Mouse (Mus musculus): ENCODE measurements around the gene Gcg.

DNA sequence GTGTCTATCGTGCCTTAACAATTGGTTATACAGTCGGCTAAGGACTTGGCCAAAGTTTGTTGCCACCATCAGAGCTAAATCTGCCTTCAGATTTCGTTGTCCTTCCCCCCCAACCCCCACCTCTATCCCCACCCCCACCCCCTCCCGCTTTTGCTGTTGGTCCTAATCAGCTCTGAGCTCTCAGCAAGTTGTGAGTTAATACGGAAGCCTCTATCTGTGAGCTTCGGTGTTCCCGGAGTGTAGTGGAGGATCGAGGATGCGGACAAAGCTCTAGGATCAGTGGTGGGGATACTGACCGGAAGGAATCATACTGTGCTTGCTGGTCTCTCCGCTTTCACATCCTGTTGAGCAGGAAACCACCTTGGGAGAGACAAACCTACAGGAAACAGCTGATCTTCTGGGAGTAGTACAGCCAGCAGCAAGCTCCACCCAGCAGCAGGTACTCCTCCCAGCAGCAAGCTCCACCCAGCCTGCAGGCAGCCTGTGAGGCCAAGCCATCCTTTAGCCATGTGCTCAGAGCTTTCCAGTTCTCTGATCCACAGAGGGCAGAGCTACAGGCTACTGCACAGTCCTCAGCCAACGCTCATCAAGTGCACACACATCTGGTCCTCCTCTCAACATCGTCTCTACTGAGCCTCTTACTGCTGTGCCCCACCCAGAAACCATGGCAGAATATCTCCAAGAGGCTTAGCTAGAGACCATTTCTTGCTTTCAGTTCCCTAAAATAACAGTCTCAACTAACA lies 42.5 kb downstream of the Gcg start:
- TF ChIP-seq CTCF (IDR thresholded peaks at IDR 0.05; ENCODE audit: extremely low read depth, insufficient read length, insufficient replicate concordance, low read depth, low read length) = no peak
- peak; percentile 29; the same call in 1 of the 2 replicates for TF ChIP-seq POLR2A (IDR thresholded peaks at IDR 0.05; ENCODE audit: low read depth, low read length)

All from small intestine, adult 2 months (tissue).